Mouse (Mus musculus) cortical plate, adult 2 months (tissue): Measurements from ENCODE around the gene Rack1.

Experiments used
- CTCF ChIP-seq: fragments of 200-500 bp; IDR thresholded peaks from 2 replicates; pipeline ENCODE4 v1.5.1; 2011; ENCODE audit warnings: mild to moderate bottlenecking, control low read depth, low read length; ENCODE audit not compliant: insufficient read depth; ENCODE audit errors: extremely low read depth
- POLR2A ChIP-seq: fragments of 200-500 bp; IDR thresholded peaks from 2 replicates; pipeline ENCODE4 v1.6.1; 2011; ENCODE audit warnings: mild to moderate bottlenecking, low read length, control low read depth; ENCODE audit not compliant: insufficient read depth; ENCODE audit errors: extremely low read depth

GRCm38 (mm10) chr11:48835923-48836322 lies 35.8 kb downstream of the Rack1 start:
- TF ChIP-seq CTCF = no peak
- TF ChIP-seq POLR2A = no peak
